Comparison of ENCODE assay signal across 8 mouse cellular contexts in genomic region chr16:72614898-72615297, GRCm38 (mm10).
DNase-seq lines count a peak whose midpoint lies in the region; ATAC-seq and TF ChIP-seq lines count a peak whose summit lies in the region.
"Had no signal": no experiment of that assay in that cellular context is flagged by ENCODE, and none has a peak within 500 bp of the region (broad histone marks: within the 10 kb centered on the region; RNA-seq: fewer than 3 reads in every experiment).

No protein-coding gene starts in this region.

- 0 out of 2 replicates have a peak, but pooled peaks have one; percentile 49 for ATAC-seq in kidney, embryonic 15.5 days (replicated peaks; ENCODE audit: low FRiP score)
- peak; percentile 69 for ATAC-seq in megakaryocyte progenitor cell, adult 5-6 weeks (replicated peaks; ENCODE audit: poor library complexity)

- WGBS in kidney, embryonic 15.5 days: 13% methylated on average over 1 of the region's 1 CpGs

- H3K9ac ChIP-seq in kidney, embryonic 15.5 days: no peak overlapping the region
- H3K9ac ChIP-seq: liver, embryonic 14.5 days had no signal

- peak; percentile 56; the same call in 1 of the 2 replicates for TF ChIP-seq CTCF in brain, embryonic 14.5 days (IDR thresholded peaks at IDR 0.05; ENCODE audit: borderline replicate concordance, extremely low read depth, insufficient read depth, insufficient read length)

- no peak overlapping the region for H3K4me3 ChIP-seq in kidney, embryonic 15.5 days (replicated peaks)

- no peaks in the 10 kb centered on the region for H3K9me3 ChIP-seq in kidney, embryonic 15.5 days (replicated peaks)

- TF ChIP-seq POLR2A in brain, embryonic 14.5 days (IDR thresholded peaks at IDR 0.05; ENCODE audit: borderline replicate concordance, extremely low read depth, insufficient read depth, insufficient read length, poor library complexity, severe bottlenecking): no peak

- no peak for DNase-seq in kidney, adult 18-20 months
- DNase-seq in ES-CJ7 (ENCODE audit: low read depth, low spot score): peak; percentile 25
- peak; percentile 71 for DNase-seq in brain, embryonic 14.5 days (ENCODE audit: low read depth)
- no peak for DNase-seq in kidney, postnatal 10 days
- no peak for DNase-seq in layer of hippocampus, postnatal 25 days (ENCODE audit: extremely low spot score in 1 of 2, low spot score in 1 of 2)

- no peak overlapping the region for H3K27ac ChIP-seq in kidney, embryonic 15.5 days
- H3K27ac ChIP-seq: liver, embryonic 14.5 days had no signal

- H3K4me2 ChIP-seq in kidney, embryonic 15.5 days: no peak overlapping the region

- H3K4me1 ChIP-seq in kidney, embryonic 15.5 days: no peaks in the 10 kb centered on the region

- H3K36me3 ChIP-seq in kidney, embryonic 15.5 days: no peaks in the 10 kb centered on the region

- H3K27me3 ChIP-seq in kidney, embryonic 15.5 days: no peaks in the 10 kb centered on the region

Comparison
In these comparisons a context has a peak if more than half of its experiments do, and no peak if none do; other contexts are left out.
1. DNase-seq: peak in ES-CJ7 (single experiment) and brain, embryonic 14.5 days (single experiment); none in kidney, adult 18-20 months (single experiment), kidney, postnatal 10 days (single experiment) and layer of hippocampus, postnatal 25 days (0 of 2).